Mouse (Mus musculus): ENCODE results near the gene Arfgap1.

- no peak for TF ChIP-seq ZC3H11A (IDR thresholded peaks at IDR 0.05; ENCODE audit: borderline replicate concordance, low read depth, low read length)
- no peak for TF ChIP-seq MAFK (IDR thresholded peaks at IDR 0.05; ENCODE audit: insufficient read depth, low read depth, low read length)
Observed at GRCm38 (mm10) chr2:180941869-180942268, 25.2 kb upstream of the Arfgap1 start.
